Mouse (Mus musculus) embryonic facial prominence, embryonic 14.5 days (tissue): ENCODE data around the gene Nsf. TPM values are rescaled to one million over a fixed set of nuclear protein-coding genes. Genes with fewer than 3 reads are reported as not detected.
"Not testable (repeated sequence)": the region's sequence is repeated elsewhere in the genome, so short reads cannot be mapped to it uniquely, and the experiment has no call there.

Experiments used
- ATAC-seq: fragments of 200-750 bp; cut with Nextera tagmentation; 2 replicates; pipeline ENCODE4 v1.8.0; 2017; ENCODE audit warnings: low read depth, moderate number of reproducible peaks, moderate TSS enrichment
- DNase-seq: peaks from one replicate; pipeline ENCODE4 v3.0.0-alpha.2; 2015; ENCODE audit warnings: low spot score
- H3K27ac ChIP-seq: fragments of 300-500 bp; sonication (generic); replicated peaks from 2 replicates; pipeline ENCODE4 v1.5.1; 2014; ENCODE audit warnings: low read depth, mild to moderate bottlenecking, low read length, moderate library complexity
- H3K27me3 ChIP-seq: fragments of 300-500 bp; sonication (generic); replicated peaks from 2 replicates; pipeline ENCODE4 v1.6.1; 2014; ENCODE audit warnings: low read length; ENCODE audit not compliant: control insufficient read depth, insufficient read depth
- H3K36me3 ChIP-seq: fragments of 300-500 bp; sonication (generic); 2 replicates; pipeline ENCODE4 v1.6.1; 2014; ENCODE audit warnings: low read length, mixed read lengths; ENCODE audit not compliant: control insufficient read depth, insufficient read depth
- H3K4me1 ChIP-seq: fragments of 300-500 bp; sonication (generic); 2 replicates; pipeline ENCODE4 v1.6.1; 2014; ENCODE audit warnings: antibody characterized with exemption, low read length; ENCODE audit not compliant: control insufficient read depth, insufficient read depth
- H3K4me2 ChIP-seq: fragments of 300-500 bp; sonication (generic); 2 replicates; pipeline ENCODE4 v1.6.1; 2014; ENCODE audit warnings: low read depth, mild to moderate bottlenecking, low read length, moderate library complexity, mixed read lengths
- H3K4me3 ChIP-seq: fragments of 300-500 bp; sonication (generic); 2 replicates; pipeline ENCODE4 v1.5.1; 2014; ENCODE audit warnings: low read depth, mild to moderate bottlenecking, low read length
- H3K9ac ChIP-seq: fragments of 300-500 bp; sonication (generic); 2 replicates; pipeline ENCODE4 v1.6.1; 2014; ENCODE audit warnings: low read depth, mild to moderate bottlenecking, low read length, moderate library complexity, mixed read lengths
- H3K9me3 ChIP-seq: fragments of 300-500 bp; sonication (generic); 2 replicates; pipeline ENCODE4 v1.6.1; 2016; ENCODE audit warnings: low read length; ENCODE audit not compliant: control insufficient read depth
- WGBS: fragments of 180-500 bp; shearing (Covaris S2); extraction: QIAGEN DNeasy Blood & Tissue Kit; methylation state at CpG from one replicate; pipeline ENCODE4 v1.1.7; 2014; 5-methylcytosine and 5-hydroxymethylcytosine counted together
- polyA plus RNA-seq: library from polyadenylated mRNA; unstranded; fragments of >200 nt; fragmentation: Nextera tagmentation; extraction: Ambion mirVana; gene quantifications from 2 replicates; pipeline ENCODE4 v1.2.1, GENCODE M21; 2014

The Nsf gene
- polyA plus RNA-seq, 1 experiment from 2014 or later, result 39.9 TPM

GRCm38 (mm10) chr11:103990049-103990557, 36.2 kb upstream of the Nsf start:
- 19% methylated on average over 10 of the region's 12 CpGs for WGBS
- ATAC-seq, result peak; percentile 58; the same call in 1 of the 2 replicates
- not testable (repeated sequence) for DNase-seq

GRCm38 (mm10) chr11:103987423-103987822, 33.6 kb upstream of the Nsf start:
- Histone ChIP-seq H3K36me3 (peaks cover 29% of the 10 kb centered on the region), H3K4me3 (no peak overlapping the region), H3K27me3 (no peaks in the 10 kb centered on the region), H3K9me3 (no peaks in the 10 kb centered on the region), H3K27ac (no peak overlapping the region), H3K4me2 (no peak overlapping the region), H3K4me1 (no peaks in the 10 kb centered on the region), H3K9ac (no peak overlapping the region)
- DNase-seq (peak; percentile 85), ATAC-seq (peak; percentile 77)
- 25% methylated on average over 8 of the region's 8 CpGs for WGBS

More at GRCm38 (mm10) chr11:103990049-103990557, 36.2 kb upstream of the Nsf start:
- not testable (repeated sequence) for H3K4me3 ChIP-seq, H3K9ac ChIP-seq, H3K36me3 ChIP-seq, H3K9me3 ChIP-seq, H3K27me3 ChIP-seq, H3K27ac ChIP-seq, H3K4me2 ChIP-seq, H3K4me1 ChIP-seq

DNA sequence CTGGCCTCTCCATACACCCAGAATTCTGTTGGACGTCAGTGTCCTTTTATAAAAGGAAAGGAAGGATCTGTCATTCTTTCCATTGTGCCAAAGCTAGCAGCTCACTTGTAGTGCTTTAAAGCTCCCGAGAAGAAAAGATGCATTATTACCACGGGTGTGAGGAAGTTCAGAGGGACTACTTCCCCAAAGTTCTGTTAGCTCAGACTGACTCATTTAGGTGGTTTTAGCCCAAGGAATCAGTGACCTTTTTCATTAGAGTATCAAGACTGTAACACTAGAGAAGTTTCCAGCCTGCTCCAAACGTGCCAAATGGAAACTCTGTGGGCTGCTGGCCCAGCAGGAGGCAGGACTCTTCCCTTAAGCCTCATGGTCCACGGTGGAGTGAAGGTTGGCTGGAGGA, 30.2 kb upstream of the Nsf start:
- H3K4me1 ChIP-seq, result no peaks in the 10 kb centered on the region
- ATAC-seq, result no peak
- 68% methylated on average over 5 of the region's 5 CpGs for WGBS
- DNase-seq, result no peak
- no peaks in the 10 kb centered on the region for H3K27me3 ChIP-seq
- H3K9me3 ChIP-seq, result no peaks in the 10 kb centered on the region
- H3K4me2 ChIP-seq, result no peak overlapping the region
- peaks cover 59% of the 10 kb centered on the region for H3K36me3 ChIP-seq
- H3K27ac ChIP-seq, result 0 out of 2 replicates have a peak overlapping the region, but pooled peaks have one; percentile 7
- H3K9ac ChIP-seq, result no peak overlapping the region
- H3K4me3 ChIP-seq, result no peak overlapping the region

DNA sequence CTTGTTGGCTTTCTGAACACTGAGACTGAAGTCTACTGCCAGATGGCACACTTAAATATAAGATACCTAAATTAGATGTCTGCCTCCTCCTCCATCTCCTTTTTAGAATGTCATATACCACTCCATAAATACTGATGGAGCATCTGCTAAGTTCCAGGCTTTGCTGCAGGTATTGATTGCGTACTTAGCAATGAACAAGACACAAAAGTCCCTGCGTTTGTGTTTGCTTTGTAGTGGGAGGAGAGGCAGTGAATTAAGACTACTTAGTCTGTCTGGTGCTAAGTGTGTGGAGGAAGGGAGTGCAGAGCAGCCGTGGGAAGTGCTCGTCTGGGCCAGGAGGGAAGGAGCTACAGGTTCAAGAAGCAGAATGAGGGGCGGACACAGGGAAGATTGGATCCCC, 28.0 kb upstream of the Nsf start:
- DNase-seq (no peak), ATAC-seq (no peak)
- no peaks in the 10 kb centered on the region for H3K27me3 ChIP-seq
- WGBS, result 73% methylated on average over 5 of the region's 5 CpGs
- H3K9ac ChIP-seq, result no peak overlapping the region
- no peaks in the 10 kb centered on the region for H3K9me3 ChIP-seq
- no peak overlapping the region for H3K4me2 ChIP-seq
- H3K4me1 ChIP-seq, result no peaks in the 10 kb centered on the region
- H3K4me3 ChIP-seq, result no peak overlapping the region
- peaks cover 75% of the 10 kb centered on the region for H3K36me3 ChIP-seq
- no peak overlapping the region for H3K27ac ChIP-seq

GRCm38 (mm10) chr11:103979381-103979780, 25.5 kb upstream of the Nsf start:
- 83% methylated on average over 4 of the region's 4 CpGs for WGBS
- DNase-seq, result no peak
- no peak overlapping the region for H3K4me3 ChIP-seq
- H3K27ac ChIP-seq, result no peak overlapping the region
- H3K27me3 ChIP-seq, result no peaks in the 10 kb centered on the region
- no peak overlapping the region for H3K9ac ChIP-seq
- no peaks in the 10 kb centered on the region for H3K9me3 ChIP-seq
- no peak for ATAC-seq
- H3K4me1 ChIP-seq, result no peaks in the 10 kb centered on the region
- H3K36me3 ChIP-seq, result peaks cover 85% of the 10 kb centered on the region
- no peak overlapping the region for H3K4me2 ChIP-seq

DNA sequence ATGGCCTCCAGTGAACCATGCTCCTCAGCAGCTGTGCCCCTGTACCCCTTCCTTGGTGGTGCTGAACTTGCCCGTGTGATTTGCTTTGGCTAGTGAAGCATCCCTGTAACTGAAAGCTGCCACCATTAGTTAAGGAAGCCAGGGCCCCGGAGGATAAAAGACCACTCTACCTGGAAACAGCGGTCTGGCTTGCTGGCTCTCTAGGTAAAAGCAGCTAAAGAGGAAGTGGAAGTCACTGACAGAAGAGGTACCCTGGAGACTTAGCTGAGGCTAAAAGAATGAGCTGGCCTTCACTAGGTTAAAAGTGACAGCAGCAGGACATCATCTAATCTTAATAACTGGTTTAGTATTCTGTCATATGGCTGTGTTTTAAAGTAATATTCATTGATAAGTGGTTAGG, 17.0 kb upstream of the Nsf start:
- Histone ChIP-seq H3K4me1 (peaks cover 12% of the 10 kb centered on the region), H3K4me3 (no peak overlapping the region), H3K9me3 (no peaks in the 10 kb centered on the region), H3K4me2 (no peak overlapping the region), H3K36me3 (peaks cover 57% of the 10 kb centered on the region), H3K9ac (no peak overlapping the region), H3K27me3 (no peaks in the 10 kb centered on the region), H3K27ac (no peak overlapping the region)
- WGBS, result 85% methylated on average over 3 of the region's 3 CpGs
- DNase-seq (no peak), ATAC-seq (no peak)

DNA sequence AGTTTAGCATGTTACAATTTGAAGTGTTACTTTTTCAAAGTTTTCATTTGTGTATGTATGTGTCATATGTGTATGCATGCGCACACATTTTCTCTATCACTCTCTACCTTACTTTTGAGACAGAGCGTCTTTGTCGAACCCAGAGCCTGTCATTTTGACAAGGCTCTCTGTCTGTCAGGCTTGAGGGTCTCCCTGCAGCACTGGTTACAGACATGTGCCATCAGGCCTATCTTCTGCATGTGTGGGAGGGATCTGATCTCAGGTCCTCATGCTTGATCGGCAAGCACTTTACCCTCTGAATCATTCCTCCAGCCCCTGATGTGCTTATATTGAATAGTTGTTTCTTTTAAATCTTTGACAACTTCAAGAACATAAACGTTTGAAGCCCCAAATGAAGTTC, 15.4 kb upstream of the Nsf start:
- Histone ChIP-seq H3K27ac (no peak overlapping the region), H3K9ac (no peak overlapping the region), H3K36me3 (peaks cover 42% of the 10 kb centered on the region), H3K27me3 (no peaks in the 10 kb centered on the region), H3K4me3 (no peak overlapping the region), H3K9me3 (no peaks in the 10 kb centered on the region), H3K4me2 (no peak overlapping the region), H3K4me1 (peaks cover 12% of the 10 kb centered on the region)
- 91% methylated on average over 5 of the region's 5 CpGs for WGBS
- DNase-seq, result no peak
- no peak for ATAC-seq

- Histone ChIP-seq H3K9me3 (no peaks in the 10 kb centered on the region), H3K4me2 (peak overlapping the region; percentile 90), H3K4me1 (peaks cover 12% of the 10 kb centered on the region), H3K27ac (peak overlapping the region; percentile 95), H3K27me3 (no peaks in the 10 kb centered on the region), H3K36me3 (peaks cover 27% of the 10 kb centered on the region; the same call in 1 of the 2 replicates), H3K4me3 (peak overlapping the region; percentile 90), H3K9ac (peak overlapping the region; percentile 82)
- ATAC-seq (no peak), DNase-seq (no peak)
- under 1% methylated on average over 20 of the region's 20 CpGs for WGBS
These were observed 13.4 kb upstream of the Nsf start for GRCm38 (mm10) chr11:103967106-103967735.

- Histone ChIP-seq H3K36me3 (no peaks in the 10 kb centered on the region), H3K4me3 (no peak overlapping the region), H3K27me3 (no peaks in the 10 kb centered on the region), H3K9ac (no peak overlapping the region), H3K9me3 (no peaks in the 10 kb centered on the region), H3K27ac (no peak overlapping the region), H3K4me2 (no peak overlapping the region), H3K4me1 (peaks cover 8% of the 10 kb centered on the region)
- no peak for DNase-seq
- WGBS, result 84% methylated on average over 4 of the region's 4 CpGs
- no peak for ATAC-seq
These were observed 3.0 kb upstream of the Nsf start for GRCm38 (mm10) chr11:103956866-103957265.
